Mouse (Mus musculus) c-Kit-positive CD71-negative TER-119-negative erythroid progenitor cells, embryonic 14.5 days (primary cell): Measurements from ENCODE around the gene Pld6.
"Not testable (repeated sequence)": the region's sequence is repeated elsewhere in the genome, so short reads cannot be mapped to it uniquely, and the experiment has no call there.

Experiments used
- DNase-seq: peaks from one replicate; pipeline ENCODE4 v3.0.0-alpha.2; 2013; ENCODE audit warnings: low read depth

Pld6 gene

GRCm38 (mm10) chr11:59746614-59747013 lies 40.8 kb downstream of the Pld6 start:
- DNase-seq: peak; percentile 26

GRCm38 (mm10) chr11:59745851-59746250 lies 41.6 kb downstream of the Pld6 start:
- DNase-seq: no peak

GRCm38 (mm10) chr11:59744374-59744773 lies 43.1 kb downstream of the Pld6 start:
- DNase-seq: no peak

- no peak for DNase-seq
These were observed 43.7 kb downstream of the Pld6 start for GRCm38 (mm10) chr11:59743712-59744111.

GRCm38 (mm10) chr11:59743307-59743706 lies 44.1 kb downstream of the Pld6 start:
- DNase-seq: no peak

- no peak for DNase-seq
These were observed 45.5 kb downstream of the Pld6 start for GRCm38 (mm10) chr11:59741915-59742314.

GRCm38 (mm10) chr11:59739996-59740395 lies 47.4 kb downstream of the Pld6 start:
- DNase-seq: no peak

- DNase-seq: no peak
These were observed 50.2 kb downstream of the Pld6 start for GRCm38 (mm10) chr11:59737250-59737649.

GRCm38 (mm10) chr11:59735938-59736337 lies 51.5 kb downstream of the Pld6 start:
- not testable (repeated sequence) for DNase-seq

GRCm38 (mm10) chr11:59734335-59734734 lies 53.1 kb downstream of the Pld6 start:
- no peak for DNase-seq
